Mouse (Mus musculus): ENCODE data around the gene Camk1g. TPM values are rescaled to one million over a fixed set of nuclear protein-coding genes. Genes with fewer than 3 reads are reported as not detected.

The Camk1g gene
- polyA plus RNA-seq, 1 experiment = 34.4 TPM

DNA sequence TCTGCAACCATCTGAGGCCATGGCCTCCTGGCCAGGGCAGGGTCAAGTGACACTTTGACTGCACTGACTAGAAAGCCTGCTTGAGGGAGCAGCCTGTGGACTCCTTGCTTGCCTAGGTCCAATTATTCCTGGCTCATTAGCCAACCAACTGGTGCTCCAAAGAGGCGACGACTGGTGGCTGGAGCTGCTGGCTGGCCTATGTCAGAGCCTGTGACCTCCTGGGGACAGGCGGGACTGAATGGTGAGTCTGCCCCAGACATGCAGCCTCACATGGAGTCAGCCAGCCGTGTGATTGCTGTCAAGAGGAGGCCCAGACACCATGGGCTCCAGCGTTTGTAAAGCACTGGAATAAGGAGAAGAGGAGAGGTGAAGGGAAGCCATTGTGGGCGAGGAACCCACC is 8.9 kb downstream of the Camk1g start:
- no peak for TF ChIP-seq POLR2A (IDR thresholded peaks at IDR 0.05; ENCODE audit: extremely low read depth, insufficient read depth, low read length)
- TF ChIP-seq CTCF (IDR thresholded peaks at IDR 0.05; ENCODE audit: extremely low read depth, insufficient read depth, low read length) = no peak
- peaks cover 5% of the 10 kb centered on the region for H3K4me1 ChIP-seq (ENCODE audit: control insufficient read depth, insufficient read depth, low read length)
- no peak overlapping the region for H3K4me3 ChIP-seq (ENCODE audit: insufficient read depth, low read length)
- H3K27ac ChIP-seq (ENCODE audit: insufficient read depth, low read length) = no peak overlapping the region

DNA sequence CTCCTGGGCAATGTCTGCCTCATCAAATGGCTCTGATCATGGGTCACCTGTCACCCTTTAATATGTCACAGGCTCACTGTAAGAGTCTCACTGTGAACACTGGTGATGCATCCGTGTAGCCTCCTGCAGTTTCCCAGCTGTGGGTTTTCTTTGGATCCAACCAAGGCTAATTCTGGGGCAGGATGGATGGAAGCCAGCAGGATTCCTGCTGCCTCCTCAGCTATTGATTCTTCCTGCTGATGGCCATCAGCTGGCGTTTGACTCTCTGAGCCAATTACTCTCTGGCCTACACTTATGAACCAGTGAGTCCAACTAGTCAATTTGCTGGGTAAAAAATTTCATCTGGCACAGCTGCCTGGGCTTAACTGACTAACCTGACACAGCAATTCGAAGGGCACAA is 10.9 kb downstream of the Camk1g start:
- TF ChIP-seq CTCF (IDR thresholded peaks at IDR 0.05; ENCODE audit: extremely low read depth, insufficient read depth, low read length) = no peak
- TF ChIP-seq POLR2A (IDR thresholded peaks at IDR 0.05; ENCODE audit: extremely low read depth, insufficient read depth, low read length) = no peak
- Histone ChIP-seq H3K27ac (ENCODE audit: insufficient read depth, low read length) (no peak overlapping the region), H3K4me1 (ENCODE audit: control insufficient read depth, insufficient read depth, low read length) (peaks cover 5% of the 10 kb centered on the region), H3K4me3 (ENCODE audit: insufficient read depth, low read length) (no peak overlapping the region)

DNA sequence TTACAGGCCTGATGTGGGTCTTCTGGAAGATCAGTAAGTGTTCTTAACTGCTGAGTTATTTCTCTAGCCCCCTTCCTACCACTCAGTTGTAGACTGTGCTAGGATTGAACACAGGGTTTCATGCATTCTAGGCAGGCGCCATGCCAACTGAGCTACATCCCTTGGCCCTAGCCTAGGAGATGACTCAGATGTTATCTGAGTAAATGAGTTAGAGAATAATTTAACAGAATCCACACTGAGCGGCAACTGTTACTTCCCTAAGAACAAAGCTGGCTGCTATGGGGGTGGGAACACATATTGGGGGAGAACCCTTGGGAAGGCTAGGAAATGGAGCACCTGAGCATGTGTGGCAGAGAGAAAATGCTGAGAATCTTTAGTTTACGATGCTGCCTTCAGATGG is 18.5 kb downstream of the Camk1g start:
- H3K4me1 ChIP-seq (ENCODE audit: control insufficient read depth, insufficient read depth, low read length) = peaks cover 7% of the 10 kb centered on the region
- H3K27ac ChIP-seq (ENCODE audit: insufficient read depth, low read length) = no peak overlapping the region
- H3K4me3 ChIP-seq (ENCODE audit: insufficient read depth, low read length) = no peak overlapping the region
- no peak for TF ChIP-seq CTCF (IDR thresholded peaks at IDR 0.05; ENCODE audit: extremely low read depth, insufficient read depth, low read length)
- TF ChIP-seq POLR2A (IDR thresholded peaks at IDR 0.05; ENCODE audit: extremely low read depth, insufficient read depth, low read length) = no peak

DNA sequence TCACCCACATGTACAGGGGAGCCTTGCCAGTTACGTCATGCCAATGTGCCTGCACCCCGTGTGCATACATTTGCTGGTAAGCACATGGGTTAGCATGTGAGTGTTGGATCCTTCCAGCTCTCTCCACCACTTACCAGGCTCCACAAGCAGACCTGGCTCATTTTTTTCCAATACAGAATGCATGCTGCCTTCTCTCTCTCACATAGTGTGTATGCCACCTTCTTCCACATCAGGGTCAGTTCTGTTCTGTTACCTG is 19.6 kb downstream of the Camk1g start:
- TF ChIP-seq CTCF (IDR thresholded peaks at IDR 0.05; ENCODE audit: extremely low read depth, insufficient read depth, low read length) = no peak
- TF ChIP-seq POLR2A (IDR thresholded peaks at IDR 0.05; ENCODE audit: extremely low read depth, insufficient read depth, low read length) = no peak
- Histone ChIP-seq H3K4me3 (ENCODE audit: insufficient read depth, low read length) (no peak overlapping the region), H3K27ac (ENCODE audit: insufficient read depth, low read length) (peak overlapping the region; percentile 70; the same call in 1 of the 2 replicates), H3K4me1 (ENCODE audit: control insufficient read depth, insufficient read depth, low read length) (peaks cover 7% of the 10 kb centered on the region)

DNA sequence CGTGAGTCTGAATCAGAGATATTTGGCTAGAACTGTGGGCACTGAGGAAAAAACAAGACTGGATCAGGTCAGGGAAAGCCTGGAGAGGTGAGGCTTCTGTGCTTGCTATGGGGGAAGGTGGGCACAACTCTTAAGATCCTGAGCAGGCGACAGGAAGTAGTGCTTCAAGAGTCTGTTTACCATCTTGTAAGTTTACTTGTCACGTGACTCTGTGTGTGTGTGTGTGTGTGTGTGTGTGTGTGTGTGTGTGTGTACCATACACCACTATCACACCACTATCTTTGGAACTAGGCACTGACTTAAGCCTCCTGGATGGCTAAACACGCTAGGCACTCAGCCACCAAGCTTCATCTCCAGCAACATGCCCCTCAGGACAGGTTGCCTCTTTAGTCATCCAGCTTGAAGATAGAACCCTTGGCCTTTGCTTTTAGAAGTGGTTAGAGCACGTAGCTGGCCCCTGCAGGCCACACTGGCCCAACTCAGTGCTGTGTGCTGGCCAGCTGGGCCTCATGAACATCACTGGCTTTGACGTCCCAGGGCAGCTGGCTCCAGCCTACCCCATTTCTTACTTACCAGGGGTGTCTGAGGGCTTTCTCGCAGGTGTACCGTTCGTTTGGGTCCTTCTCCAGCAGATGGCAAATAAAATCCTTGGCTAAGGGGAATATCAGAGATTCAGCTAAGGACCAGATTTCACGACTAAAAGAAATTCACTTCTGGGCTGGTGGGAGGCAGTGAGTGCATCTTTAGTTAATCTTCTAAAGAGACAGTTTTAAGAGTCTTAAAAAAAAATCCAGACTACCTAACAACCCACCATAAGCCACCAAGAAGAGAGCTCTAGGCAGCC is 20.2 kb downstream of the Camk1g start:
- Histone ChIP-seq H3K4me3 (ENCODE audit: insufficient read depth, low read length) (no peak overlapping the region), H3K27ac (ENCODE audit: insufficient read depth, low read length) (peak overlapping the region; percentile 57; the same call in 1 of the 2 replicates), H3K4me1 (ENCODE audit: control insufficient read depth, insufficient read depth, low read length) (peaks cover 7% of the 10 kb centered on the region)
- no peak for TF ChIP-seq POLR2A (IDR thresholded peaks at IDR 0.05; ENCODE audit: extremely low read depth, insufficient read depth, low read length)
- TF ChIP-seq CTCF (IDR thresholded peaks at IDR 0.05; ENCODE audit: extremely low read depth, insufficient read depth, low read length) = no peak

DNA sequence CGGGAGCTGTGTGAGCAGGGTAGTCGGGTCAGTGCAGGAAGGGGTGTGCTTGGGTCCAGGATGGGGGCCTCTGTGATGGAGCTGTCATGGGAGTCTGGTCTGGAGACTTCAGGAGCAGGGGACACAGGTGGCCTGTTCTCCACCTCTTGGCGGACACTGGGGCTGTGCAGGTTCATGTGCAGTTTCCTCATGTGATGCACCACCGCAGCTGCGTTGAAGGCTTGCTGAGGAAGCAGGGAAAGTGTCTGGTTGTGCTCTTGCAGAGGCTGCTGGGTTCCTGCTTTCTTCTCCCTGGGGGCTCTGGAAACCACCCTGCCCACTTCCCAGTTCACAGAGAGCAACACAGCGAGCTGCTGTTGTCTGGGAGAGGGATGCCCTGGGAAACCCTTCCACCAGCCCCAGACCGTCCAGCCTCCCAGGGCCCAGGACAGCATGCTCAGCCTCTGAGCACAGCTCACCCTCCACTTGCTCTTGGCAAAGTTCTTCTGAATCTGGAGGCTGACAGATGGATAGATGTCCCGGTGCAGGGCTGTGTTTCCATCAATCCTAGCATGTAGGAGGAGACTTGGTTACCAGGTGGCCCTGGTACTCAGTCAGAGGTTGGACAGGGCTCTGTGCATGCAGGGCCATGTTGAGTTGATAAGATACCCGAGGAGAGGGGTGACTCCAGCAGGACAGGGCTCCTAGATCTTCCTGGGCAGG is 21.7 kb downstream of the Camk1g start:
- Histone ChIP-seq H3K4me1 (ENCODE audit: control insufficient read depth, insufficient read depth, low read length) (peaks cover 7% of the 10 kb centered on the region), H3K27ac (ENCODE audit: insufficient read depth, low read length) (no peak overlapping the region), H3K4me3 (ENCODE audit: insufficient read depth, low read length) (no peak overlapping the region)
- TF ChIP-seq POLR2A (IDR thresholded peaks at IDR 0.05; ENCODE audit: extremely low read depth, insufficient read depth, low read length) = no peak
- TF ChIP-seq CTCF (IDR thresholded peaks at IDR 0.05; ENCODE audit: extremely low read depth, insufficient read depth, low read length) = no peak

DNA sequence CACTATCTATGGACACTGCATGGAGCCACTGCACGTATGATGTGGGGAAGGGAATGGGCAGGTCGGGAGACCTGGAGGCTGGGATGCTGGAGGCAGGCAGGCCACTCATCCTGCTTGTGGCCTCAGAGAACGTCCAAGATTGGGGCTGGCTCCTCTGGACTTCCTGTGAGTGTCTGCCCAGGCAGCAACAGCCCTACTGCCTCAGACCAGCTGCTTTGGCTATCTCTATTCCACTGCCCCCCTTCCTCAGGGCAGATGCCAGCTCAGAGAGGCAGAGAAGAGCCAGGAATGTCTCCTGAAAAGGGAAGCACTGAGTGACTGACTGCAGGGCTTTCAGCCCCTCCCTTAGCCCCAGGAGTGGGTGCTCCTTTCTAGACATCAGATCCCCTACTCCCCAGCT is 23.2 kb downstream of the Camk1g start:
- H3K27ac ChIP-seq (ENCODE audit: insufficient read depth, low read length) = no peak overlapping the region

DNA sequence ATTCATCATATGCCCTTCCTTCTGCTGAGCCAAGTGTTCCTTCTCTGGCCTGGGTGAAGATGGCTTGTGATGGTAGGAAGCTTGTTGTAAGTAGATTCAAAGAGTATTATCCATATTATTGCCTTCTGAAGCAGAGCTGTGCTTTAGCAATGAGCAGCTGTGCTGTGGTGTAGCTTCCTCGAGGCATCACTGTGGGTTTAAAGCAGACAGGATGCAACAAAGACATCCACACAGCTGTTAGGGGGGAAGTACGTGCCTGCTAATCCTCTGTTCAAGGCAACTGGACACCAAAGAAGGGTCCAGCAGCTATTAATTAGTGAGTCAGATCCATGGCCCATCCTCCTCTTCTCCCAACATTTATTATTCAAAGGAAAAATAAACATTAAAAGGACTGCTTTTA is 25.1 kb downstream of the Camk1g start:
- Histone ChIP-seq H3K4me3 (ENCODE audit: insufficient read depth, low read length) (no peak overlapping the region), H3K27ac (ENCODE audit: insufficient read depth, low read length) (no peak overlapping the region), H3K4me1 (ENCODE audit: control insufficient read depth, insufficient read depth, low read length) (peaks cover 2% of the 10 kb centered on the region)
- TF ChIP-seq CTCF (IDR thresholded peaks at IDR 0.05; ENCODE audit: extremely low read depth, insufficient read depth, low read length) (no peak), POLR2A (IDR thresholded peaks at IDR 0.05; ENCODE audit: extremely low read depth, insufficient read depth, low read length) (no peak)

More for the DNA sequence above, 23.2 kb downstream of the Camk1g start:
- Histone ChIP-seq H3K4me3 (ENCODE audit: insufficient read depth, low read length) (no peak overlapping the region), H3K4me1 (ENCODE audit: control insufficient read depth, insufficient read depth, low read length) (peaks cover 6% of the 10 kb centered on the region)
- no peak for TF ChIP-seq POLR2A (IDR thresholded peaks at IDR 0.05; ENCODE audit: extremely low read depth, insufficient read depth, low read length)
- no peak for TF ChIP-seq CTCF (IDR thresholded peaks at IDR 0.05; ENCODE audit: extremely low read depth, insufficient read depth, low read length)

DNA sequence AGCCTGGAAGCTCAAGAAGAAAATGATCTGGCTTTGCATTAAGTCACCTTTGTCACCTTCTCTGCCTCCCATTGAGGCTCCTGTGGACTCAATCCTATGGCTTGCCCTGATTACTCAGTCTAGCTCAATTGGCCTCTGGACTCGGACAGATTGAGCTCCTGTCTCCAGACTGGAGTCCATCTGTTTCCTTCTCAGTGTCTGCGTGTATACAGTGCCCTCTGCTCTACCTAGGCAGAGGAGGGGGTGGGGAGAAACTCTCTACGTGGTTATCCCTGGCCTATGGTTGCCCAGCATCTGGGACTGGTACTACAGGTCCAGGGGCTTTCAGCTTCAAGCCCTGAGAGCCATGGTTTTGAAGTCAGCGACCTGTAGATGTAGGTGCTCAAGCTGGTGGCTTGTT is 26.2 kb downstream of the Camk1g start:
- no peak overlapping the region for H3K4me3 ChIP-seq (ENCODE audit: insufficient read depth, low read length)
- TF ChIP-seq POLR2A (IDR thresholded peaks at IDR 0.05; ENCODE audit: extremely low read depth, insufficient read depth, low read length) = no peak
- no peak for TF ChIP-seq CTCF (IDR thresholded peaks at IDR 0.05; ENCODE audit: extremely low read depth, insufficient read depth, low read length)
- peaks cover 3% of the 10 kb centered on the region; the same call in 1 of the 2 replicates for H3K4me1 ChIP-seq (ENCODE audit: control insufficient read depth, insufficient read depth, low read length)
- no peak overlapping the region for H3K27ac ChIP-seq (ENCODE audit: insufficient read depth, low read length)

All from cortical plate, adult 2 months (tissue).